Mouse (Mus musculus) heart, embryonic 12.5 days (tissue): Measurements from ENCODE around the gene Wdr74. TPM values are rescaled to one million over a fixed set of nuclear protein-coding genes. Genes with fewer than 3 reads are reported as not detected.
A peak's percentile ranks its signal among the peaks of the same experiment; 100 is the strongest.

Experiments
- ATAC-seq: fragments of 200-750 bp; cut with Nextera tagmentation; 2 replicates; pipeline ENCODE4 v1.8.0; 2017; ENCODE audit warnings: moderate TSS enrichment, moderate library complexity; ENCODE audit not compliant: insufficient number of reproducible peaks, low FRiP score
- H3K27ac ChIP-seq: fragments of 300-500 bp; sonication (generic); 2 replicates; pipeline ENCODE4 v1.5.1; 2016; ENCODE audit warnings: mild to moderate bottlenecking, moderate library complexity; ENCODE audit not compliant: poor library complexity, severe bottlenecking
- H3K27me3 ChIP-seq: fragments of 300-500 bp; sonication (generic); replicated peaks from 2 replicates; pipeline ENCODE4 v1.6.1; 2016; ENCODE audit warnings: mild to moderate bottlenecking, moderate library complexity
- H3K36me3 ChIP-seq: fragments of 300-500 bp; sonication (generic); 2 replicates; pipeline ENCODE4 v1.6.1; 2016; ENCODE audit warnings: mild to moderate bottlenecking, moderate library complexity
- H3K4me1 ChIP-seq: fragments of 300-500 bp; sonication (generic); replicated peaks from 2 replicates; pipeline ENCODE4 v1.6.1; 2016; ENCODE audit warnings: mild to moderate bottlenecking
- H3K4me2 ChIP-seq: fragments of 300-500 bp; sonication (generic); 2 replicates; pipeline ENCODE4 v1.6.1; 2016; ENCODE audit warnings: mild to moderate bottlenecking, moderate library complexity
- H3K4me3 ChIP-seq: fragments of 300-500 bp; sonication (generic); 2 replicates; pipeline ENCODE4 v1.5.1; 2016; ENCODE audit warnings: mild to moderate bottlenecking
- H3K9ac ChIP-seq: fragments of 300-500 bp; sonication (generic); 2 replicates; pipeline ENCODE4 v1.6.1; 2016; ENCODE audit warnings: mild to moderate bottlenecking, moderate library complexity
- H3K9me3 ChIP-seq: fragments of 300-500 bp; sonication (generic); replicated peaks from 2 replicates; pipeline ENCODE4 v1.6.1; 2016; ENCODE audit warnings: mild to moderate bottlenecking, moderate library complexity
- WGBS: fragments of 180-500 bp; shearing (Covaris S2); methylation state at CpG from one replicate; pipeline ENCODE4 v1.1.7; 2016; 5-methylcytosine and 5-hydroxymethylcytosine counted together
- microRNA-seq: library from miRNA; unstranded; fragments of <30 nt; microRNA quantifications from one replicate; pipeline ENCODE4, GENCODE M21; 2017
- polyA plus RNA-seq: library from polyadenylated mRNA; unstranded; fragments of >200 nt; fragmentation: Nextera tagmentation; extraction: Ambion mirVana; gene quantifications from 2 replicates; pipeline ENCODE4 v1.2.1, GENCODE M21; 2016

Gene Wdr74
- polyA plus RNA-seq, 1 experiment from 2014 or later: 48.9 TPM

- peaks cover 36% of the 10 kb centered on the region for H3K36me3 ChIP-seq
- H3K27me3 ChIP-seq: no peaks in the 10 kb centered on the region
- H3K9ac ChIP-seq: peak within 1 kb of the TSS; percentile 98
- peak; percentile 93 for ATAC-seq
- H3K9me3 ChIP-seq: no peaks in the 10 kb centered on the region
- H3K4me2 ChIP-seq: peak within 1 kb of the TSS; percentile 88
- peak within 1 kb of the TSS; percentile 100 for H3K27ac ChIP-seq
- under 1% methylated on average over 68 of the region's 68 CpGs for WGBS
- peaks cover 28% of the 10 kb centered on the region for H3K4me1 ChIP-seq
- peak within 1 kb of the TSS; percentile 98 for H3K4me3 ChIP-seq
These were observed 38.6 kb downstream of the Wdr74 start, which contains the start of gene Tmem179b for GRCm38 (mm10) chr19:8774086-8774835. Gene Tmem179b (minus strand): TSS chr19:8774467.

- peaks cover 34% of the 10 kb centered on the region for H3K36me3 ChIP-seq
These were observed 39.4 kb downstream of the Wdr74 start for GRCm38 (mm10) chr19:8774951-8775421.

GRCm38 (mm10) chr19:8786008-8786781 lies 50.6 kb downstream of the Wdr74 start, which contains the start of gene Taf6l:
Gene Taf6l (minus strand): TSS chr19:8786417.
- Histone ChIP-seq H3K27ac (peak within 1 kb of the TSS; percentile 85), H3K9ac (peak within 1 kb of the TSS; percentile 84), H3K27me3 (no peaks in the 10 kb centered on the region), H3K36me3 (peaks cover 38% of the 10 kb centered on the region), H3K9me3 (no peaks in the 10 kb centered on the region), H3K4me3 (peak within 1 kb of the TSS; percentile 90), H3K4me1 (peaks cover 9% of the 10 kb centered on the region), H3K4me2 (peak within 1 kb of the TSS; percentile 85)
- under 1% methylated on average over 32 of the region's 32 CpGs for WGBS
- ATAC-seq: peak; percentile 100

More at GRCm38 (mm10) chr19:8774951-8775421, 39.4 kb downstream of the Wdr74 start:
- Histone ChIP-seq H3K4me3 (peak overlapping the region; percentile 98), H3K27me3 (no peaks in the 10 kb centered on the region), H3K4me2 (peak overlapping the region; percentile 88), H3K9ac (peak overlapping the region; percentile 98), H3K4me1 (peaks cover 28% of the 10 kb centered on the region), H3K9me3 (no peaks in the 10 kb centered on the region), H3K27ac (peak overlapping the region; percentile 100)
- 4% methylated on average over 20 of the region's 20 CpGs for WGBS
- peak; percentile 2 for ATAC-seq

GRCm38 (mm10) chr19:8788521-8788920 lies 52.9 kb downstream of the Wdr74 start:
- H3K9ac ChIP-seq: no peak overlapping the region
- no peak overlapping the region for H3K4me3 ChIP-seq
- H3K27me3 ChIP-seq: no peaks in the 10 kb centered on the region
- H3K4me2 ChIP-seq: no peak overlapping the region
- 32% methylated on average over 3 of the region's 3 CpGs for WGBS
- peaks cover 29% of the 10 kb centered on the region for H3K36me3 ChIP-seq
- peaks cover 9% of the 10 kb centered on the region for H3K4me1 ChIP-seq
- no peak for ATAC-seq
- no peak overlapping the region for H3K27ac ChIP-seq
- no peaks in the 10 kb centered on the region for H3K9me3 ChIP-seq

GRCm38 (mm10) chr19:8789171-8789570 lies 53.5 kb downstream of the Wdr74 start:
- Histone ChIP-seq H3K27ac (no peak overlapping the region), H3K27me3 (no peaks in the 10 kb centered on the region), H3K9me3 (no peaks in the 10 kb centered on the region), H3K4me3 (no peak overlapping the region), H3K4me1 (peaks cover 9% of the 10 kb centered on the region), H3K9ac (no peak overlapping the region), H3K36me3 (peaks cover 30% of the 10 kb centered on the region), H3K4me2 (no peak overlapping the region)
- ATAC-seq: no peak
- WGBS: 55% methylated on average over 1 of the region's 1 CpGs

- ATAC-seq: no peak
- no peak overlapping the region for H3K9ac ChIP-seq
- WGBS: 70% methylated on average over 7 of the region's 7 CpGs
These were observed 54.5 kb downstream of the Wdr74 start for GRCm38 (mm10) chr19:8790171-8790570.

More at GRCm38 (mm10) chr19:8790171-8790570, 54.5 kb downstream of the Wdr74 start:
- peaks cover 38% of the 10 kb centered on the region for H3K36me3 ChIP-seq
- H3K9me3 ChIP-seq: no peaks in the 10 kb centered on the region
- no peaks in the 10 kb centered on the region for H3K27me3 ChIP-seq
- H3K4me1 ChIP-seq: peaks cover 6% of the 10 kb centered on the region
- no peak overlapping the region for H3K4me2 ChIP-seq
- no peak overlapping the region for H3K4me3 ChIP-seq
- H3K27ac ChIP-seq: no peak overlapping the region

Small RNAs within 50 kb of the gene (microRNA-seq; reads per million reads assigned to microRNA genes)
- not detected for gene Mir6992

Other genes with a start within 250 kb of the Wdr74 start
- gene Slc22a8, start 144.6 kb upstream of the Wdr74 start, polyA plus RNA-seq: 0.05 TPM in 1 of 2 replicates, not detected in the other
- gene Slc22a6, start 117.8 kb upstream of the Wdr74 start, polyA plus RNA-seq: not detected in 2 replicates
- gene Chrm1, start 72.0 kb upstream of the Wdr74 start, polyA plus RNA-seq: 0.05 TPM in 1 of 2 replicates, not detected in the other
- gene Slc3a2, start 12.5 kb upstream of the Wdr74 start, polyA plus RNA-seq: 87.6 and 88.9 TPM in 2 replicates
- 1.8 and 2.8 TPM in 2 replicates for gene 1700092M07Rik, start 4.9 kb downstream of the Wdr74 start, polyA plus RNA-seq
- gene Stx5a, start 5.6 kb downstream of the Wdr74 start, polyA plus RNA-seq: 86.1 and 88.1 TPM in 2 replicates
- gene Nxf1, start 21.2 kb downstream of the Wdr74 start, polyA plus RNA-seq: 135 and 149 TPM in 2 replicates
- gene Tmem223, start 35.2 kb downstream of the Wdr74 start, polyA plus RNA-seq: 145 and 146 TPM in 2 replicates
- 49.7 and 51.9 TPM in 2 replicates for gene Tmem179b, start 38.6 kb downstream of the Wdr74 start, polyA plus RNA-seq
- gene Taf6l, start 50.6 kb downstream of the Wdr74 start, polyA plus RNA-seq: 22.5 and 23.3 TPM in 2 replicates
- gene Polr2g, start 62.8 kb downstream of the Wdr74 start, polyA plus RNA-seq: 137 and 145 TPM in 2 replicates
- gene Zbtb3, start 66.7 kb downstream of the Wdr74 start, polyA plus RNA-seq: 3.8 and 4.1 TPM in 2 replicates
- gene Ttc9c, start 83.5 kb downstream of the Wdr74 start, polyA plus RNA-seq: 36.3 and 37.0 TPM in 2 replicates
- gene Hnrnpul2, start 84.2 kb downstream of the Wdr74 start, polyA plus RNA-seq: 3.8 TPM in 2 replicates
- gene AC129217.1, start 93.9 kb downstream of the Wdr74 start, polyA plus RNA-seq: not detected in 2 replicates
- 41.0 and 41.1 TPM in 2 replicates for gene Bscl2, start 101.6 kb downstream of the Wdr74 start, polyA plus RNA-seq
- 2.5 and 2.9 TPM in 2 replicates for gene Gng3, start 103.4 kb downstream of the Wdr74 start, polyA plus RNA-seq
- 0.77 and 0.78 TPM in 2 replicates for gene Lrrn4cl, start 114.9 kb downstream of the Wdr74 start, polyA plus RNA-seq
- 138 and 142 TPM in 2 replicates for gene Ubxn1, start 135.7 kb downstream of the Wdr74 start, polyA plus RNA-seq
- gene Uqcc3, start 145.1 kb downstream of the Wdr74 start, polyA plus RNA-seq: 52.7 and 60.6 TPM in 2 replicates
- 61.5 and 66.4 TPM in 2 replicates for gene Lbhd1, start 147.9 kb downstream of the Wdr74 start, polyA plus RNA-seq
- not detected in 2 replicates for gene Gm49403, start 148.1 kb downstream of the Wdr74 start, polyA plus RNA-seq
- 64.2 and 64.5 TPM in 2 replicates for gene 1810009A15Rik, start 153.0 kb downstream of the Wdr74 start, polyA plus RNA-seq
- not detected in 2 replicates for gene Gm49416, start 153.1 kb downstream of the Wdr74 start, polyA plus RNA-seq
- 28.9 and 30.1 TPM in 2 replicates for gene Ints5, start 157.2 kb downstream of the Wdr74 start, polyA plus RNA-seq
- gene Ganab, start 162.2 kb downstream of the Wdr74 start, polyA plus RNA-seq: 78.7 and 83.6 TPM in 2 replicates
- gene B3gat3, start 184.5 kb downstream of the Wdr74 start, polyA plus RNA-seq: 46.6 and 46.8 TPM in 2 replicates
- 2.4 and 2.5 TPM in 2 replicates for gene Rom1, start 193.5 kb downstream of the Wdr74 start, polyA plus RNA-seq
- 13.3 and 13.5 TPM in 2 replicates for gene Eml3, start 193.7 kb downstream of the Wdr74 start, polyA plus RNA-seq
- 106 and 115 TPM in 2 replicates for gene Mta2, start 206.0 kb downstream of the Wdr74 start, polyA plus RNA-seq
- 17.1 and 19.4 TPM in 2 replicates for gene Tut1, start 218.0 kb downstream of the Wdr74 start, polyA plus RNA-seq
- gene Eef1g, start 231.2 kb downstream of the Wdr74 start, polyA plus RNA-seq: 281 and 282 TPM in 2 replicates